Mouse (Mus musculus): ENCODE results near the gene Ppp4r1.

DNA sequence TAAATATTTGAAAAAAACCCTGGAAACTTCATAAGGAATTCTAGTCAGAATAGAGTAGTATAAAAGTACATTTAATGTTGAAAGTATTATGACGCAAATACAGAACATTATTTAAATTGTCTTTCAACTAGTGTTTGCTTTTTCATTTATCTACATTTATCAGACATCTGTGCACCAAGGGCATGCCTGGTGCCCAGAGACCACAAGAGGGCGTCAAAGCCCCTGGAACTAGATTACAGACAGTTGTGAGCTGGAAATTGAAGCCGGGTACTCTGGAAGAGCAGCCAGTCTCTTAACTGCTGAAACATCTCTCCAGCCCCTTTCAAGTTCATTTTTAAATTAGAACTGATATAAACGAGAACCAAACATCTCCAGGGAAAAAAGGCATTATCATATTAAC lies 80.2 kb downstream of the Ppp4r1 start:
- TF ChIP-seq CTCF (IDR thresholded peaks at IDR 0.05; ENCODE audit: low read depth) (peak; percentile 74), EP300 (optimal IDR thresholded peaks at IDR 0.05) (no peak)

All from stomach, postnatal 0 days (tissue).